In genomic region chrX:73543340-73543739, GRCm38 (mm10) we compare ENCODE assay signal across 10 mouse cellular contexts. TPM values are rescaled to one million over a fixed set of nuclear protein-coding genes. Genes with fewer than 3 reads are reported as not detected.
DNase-seq lines count a peak whose midpoint lies in the region; ATAC-seq and TF ChIP-seq lines count a peak whose summit lies in the region.
"Had no signal": no experiment of that assay in that cellular context is flagged by ENCODE, and none has a peak within 500 bp of the region (broad histone marks: within the 10 kb centered on the region; RNA-seq: fewer than 3 reads in every experiment).

No protein-coding gene starts in this region.

- no peaks in the 10 kb centered on the region for H3K9me3 ChIP-seq in kidney, embryonic 14.5 days (ENCODE audit: control insufficient read depth, low read length)
- H3K9me3 ChIP-seq: liver, embryonic 13.5 days had no signal

- TF ChIP-seq POLR2A in brain, embryonic 14.5 days (IDR thresholded peaks at IDR 0.05; ENCODE audit: borderline replicate concordance, extremely low read depth, insufficient read depth, insufficient read length, poor library complexity, severe bottlenecking): no peak

- no peak overlapping the region for H3K4me3 ChIP-seq in kidney, embryonic 14.5 days (ENCODE audit: low read length)
- H3K4me3 ChIP-seq: liver, embryonic 13.5 days had no signal

- TF ChIP-seq CTCF in brain, embryonic 14.5 days (IDR thresholded peaks at IDR 0.05; ENCODE audit: borderline replicate concordance, extremely low read depth, insufficient read depth, insufficient read length): peak; percentile 39; the same call in 1 of the 2 replicates

- no peaks in the 10 kb centered on the region for H3K27me3 ChIP-seq in kidney, embryonic 14.5 days (ENCODE audit: control insufficient read depth, insufficient read depth, low read length)
- H3K27me3 ChIP-seq: liver, embryonic 13.5 days had no signal

- DNase-seq in adrenal gland, postnatal 14 days: peak; percentile 31
- no peak for DNase-seq in adrenal gland, adult 8-10 months
- DNase-seq in kidney, adult 18-20 months: peak; percentile 12
- peak; percentile 2 for DNase-seq in brain, embryonic 14.5 days (ENCODE audit: low read depth)
- peak; percentile 11 for DNase-seq in lung, postnatal 14 days
- no peak for DNase-seq in left cerebral cortex, adult 9 months (ENCODE audit: low spot score in 2 of 2)
- DNase-seq: liver, embryonic 13.5 days; right cerebral cortex, postnatal 4 days had no signal

- ATAC-seq in kidney, embryonic 14.5 days (ENCODE audit: low FRiP score, low TSS enrichment): no peak
- no peak for ATAC-seq in inflammation-experienced regulatory T-cells, adult 6 months

- H3K4me1 ChIP-seq in kidney, embryonic 14.5 days (ENCODE audit: control insufficient read depth, insufficient read depth, low read length): no peaks in the 10 kb centered on the region
- H3K4me1 ChIP-seq: liver, embryonic 13.5 days had no signal

- H3K4me2 ChIP-seq in kidney, embryonic 14.5 days (replicated peaks; ENCODE audit: low read depth, low read length): no peak overlapping the region
- H3K4me2 ChIP-seq: liver, embryonic 13.5 days had no signal

- no peak overlapping the region for H3K9ac ChIP-seq in kidney, embryonic 14.5 days (ENCODE audit: low read depth, low read length)
- H3K9ac ChIP-seq: liver, embryonic 13.5 days had no signal

- H3K27ac ChIP-seq in kidney, embryonic 14.5 days (ENCODE audit: low read depth, low read length): no peak overlapping the region
- H3K27ac ChIP-seq: liver, embryonic 13.5 days had no signal

- 39% methylated on average over 3 of the region's 3 CpGs for WGBS in kidney, embryonic 14.5 days

- no peaks in the 10 kb centered on the region for H3K36me3 ChIP-seq in kidney, embryonic 14.5 days (ENCODE audit: control insufficient read depth, insufficient read depth, low read length)
- H3K36me3 ChIP-seq: liver, embryonic 13.5 days had no signal

RNA-seq across cellular contexts. Expression of gene Atp2b3, which starts 40.5 kb away (rescaled TPM):
- 16.3 and 20.9 TPM in 2 replicates for total RNA-seq in adrenal gland, postnatal 14 days (2021)
- total RNA-seq in adrenal gland, adult 8-10 months (2022): 100 to 1,000 TPM in 1 of 4 experiments, 10 to 100 TPM in 3; 68.5 to 100 (median 79.5) TPM
- polyA plus RNA-seq in kidney, embryonic 14.5 days (2014; fragmentation: Nextera tagmentation; extraction: Ambion mirVana): 0.29 and 0.42 TPM in 2 replicates
- 7.9 and 13.7 TPM in 2 replicates for polyA plus RNA-seq in brain, embryonic 14.5 days (2012; rRNA removed)
- polyA plus RNA-seq in inflammation-experienced regulatory T-cells, adult 6 months (2017; shearing (Covaris generic)): not detected

RNA-seq across cellular contexts. Expression of gene Bgn, which starts 59.9 kb away (rescaled TPM):
- total RNA-seq in adrenal gland, postnatal 14 days (2021): 183 and 214 TPM in 2 replicates
- 100 to 1,000 TPM; 251 to 364 (median 310) TPM for total RNA-seq in adrenal gland, adult 8-10 months (2022)
- 62.5 and 84.0 TPM in 2 replicates for polyA plus RNA-seq in kidney, embryonic 14.5 days (2014; fragmentation: Nextera tagmentation; extraction: Ambion mirVana)
- polyA plus RNA-seq in brain, embryonic 14.5 days (2012; rRNA removed): 39.3 and 83.1 TPM in 2 replicates
- polyA plus RNA-seq in inflammation-experienced regulatory T-cells, adult 6 months (2017; shearing (Covaris generic)): 1 to 10 TPM in 1 of 3 experiments, not detected in 2; 1.1 TPM

Comparison
In these comparisons a context has a peak if more than half of its experiments do, and no peak if none do; other contexts are left out.
1. DNase-seq: peak in adrenal gland, postnatal 14 days (single experiment), kidney, adult 18-20 months (single experiment), brain, embryonic 14.5 days (single experiment) and lung, postnatal 14 days (single experiment); none in adrenal gland, adult 8-10 months (single experiment) and left cerebral cortex, adult 9 months (0 of 2).
2. RNA of gene Bgn, which starts 59.9 kb away (polyA plus RNA-seq): 62.5 to 84.0 TPM in kidney, embryonic 14.5 days and 39.3 to 83.1 TPM in brain, embryonic 14.5 days; 1.1 TPM in inflammation-experienced regulatory T-cells, adult 6 months; every median in the first group is over 10 times any median in the second.